Mouse (Mus musculus) gonadal fat pad, adult 2 months (tissue): ENCODE measurements at regions not wholly inside any gene's neighbourhood (a gene's known extent, or its start where the extent isn't known, plus 50 kb on each side); places are given as distances from the start of the nearest gene placed in this dataset.

Experiments used
- DNase-seq: peaks from one replicate; pipeline ENCODE4 v3.0.0-alpha.2; 2012; ENCODE audit warnings: low read depth

- DNase-seq, result no peak
Measured at GRCm38 (mm10) chr13:44399370-44399685, 329.9 kb upstream of the Jarid2 start.

- no peak for DNase-seq
Measured at GRCm38 (mm10) chr13:44399831-44400321, 329.4 kb upstream of the Jarid2 start.

DNA sequence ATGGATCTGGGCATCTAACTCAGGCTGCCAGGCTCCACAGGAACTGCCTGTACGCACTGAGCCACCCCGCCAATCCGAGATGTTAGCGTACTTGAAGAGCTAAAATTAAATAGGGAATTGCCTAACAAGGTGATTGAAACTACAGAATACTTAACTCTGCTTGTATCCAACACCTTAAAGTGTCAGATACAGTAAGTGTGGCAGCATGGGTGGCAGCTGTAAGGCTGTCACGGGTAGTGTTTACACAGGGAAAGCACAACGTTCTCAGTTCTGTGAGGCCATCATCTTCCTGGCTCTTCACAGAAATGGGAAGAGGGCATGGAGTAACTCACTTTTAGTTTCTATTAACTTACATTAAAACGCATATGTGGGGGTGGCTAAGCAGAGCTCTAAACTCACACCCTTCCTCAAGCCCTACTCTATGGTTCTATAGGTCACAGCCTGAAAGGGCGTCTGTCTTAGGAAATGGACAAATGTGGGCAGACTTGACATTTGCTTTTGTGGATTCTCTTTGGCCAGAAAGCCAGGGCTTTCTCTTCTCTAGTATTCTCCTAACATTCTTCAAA is 325.2 kb upstream of the Jarid2 start:
- no peak for DNase-seq

GRCm38 (mm10) chr13:44407307-44407706 is 322.0 kb upstream of the Jarid2 start:
- DNase-seq, result no peak

- DNase-seq, result no peak
Measured at GRCm38 (mm10) chr13:44408619-44408959, 320.7 kb upstream of the Jarid2 start.

GRCm38 (mm10) chr13:44408960-44409719 is 320.1 kb upstream of the Jarid2 start:
- DNase-seq, result peak; percentile 98

DNA sequence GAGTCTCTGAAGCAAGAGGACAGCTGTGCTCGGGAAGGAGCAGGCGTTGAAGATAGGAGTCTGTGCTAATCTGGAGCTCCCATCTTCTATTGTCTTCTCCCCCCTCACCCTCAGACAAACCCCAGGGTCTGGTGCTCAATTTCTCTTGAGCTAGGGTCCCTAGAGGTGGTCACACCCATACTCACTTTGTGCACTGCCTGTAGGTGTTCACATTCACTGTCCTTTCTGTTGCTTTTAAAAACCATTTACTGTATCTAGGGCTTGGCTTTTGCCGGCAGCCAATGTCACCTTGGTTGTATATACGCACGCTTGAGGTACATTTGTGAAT is 319.6 kb upstream of the Jarid2 start:
- no peak for DNase-seq

DNA sequence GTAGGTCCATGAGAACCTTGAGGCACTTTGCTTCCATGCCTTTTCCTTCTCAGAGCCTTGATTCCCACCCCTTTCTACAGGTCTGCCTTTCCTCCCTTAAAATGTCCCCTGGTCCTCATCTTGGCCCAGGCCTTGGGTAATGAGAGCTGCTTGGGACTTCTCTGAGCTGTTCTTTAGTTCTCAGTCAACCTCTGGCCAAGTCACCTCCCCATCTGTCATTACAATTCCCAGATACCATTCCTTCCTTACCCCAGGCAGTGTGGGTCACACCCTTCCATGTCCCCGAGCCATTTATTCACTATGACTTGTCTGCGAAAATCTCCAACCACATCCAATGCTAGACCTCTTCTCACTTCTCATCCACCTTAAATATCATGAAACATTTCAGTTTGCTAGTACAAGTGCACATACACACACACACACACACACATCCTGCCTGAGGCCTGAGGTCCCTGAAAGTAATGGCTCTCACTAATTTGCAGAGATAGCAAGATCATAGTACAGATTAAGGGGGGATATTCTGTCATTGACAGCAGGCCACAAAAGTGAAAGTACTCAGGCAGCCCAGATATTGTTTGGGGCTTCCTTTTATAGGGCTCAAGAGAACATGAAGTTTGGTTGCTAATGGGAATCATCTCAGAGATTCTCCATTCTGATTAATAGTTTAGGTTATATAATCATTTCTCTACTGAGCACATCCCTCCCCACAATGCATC is 317.3 kb upstream of the Jarid2 start:
- DNase-seq, result no peak

DNA sequence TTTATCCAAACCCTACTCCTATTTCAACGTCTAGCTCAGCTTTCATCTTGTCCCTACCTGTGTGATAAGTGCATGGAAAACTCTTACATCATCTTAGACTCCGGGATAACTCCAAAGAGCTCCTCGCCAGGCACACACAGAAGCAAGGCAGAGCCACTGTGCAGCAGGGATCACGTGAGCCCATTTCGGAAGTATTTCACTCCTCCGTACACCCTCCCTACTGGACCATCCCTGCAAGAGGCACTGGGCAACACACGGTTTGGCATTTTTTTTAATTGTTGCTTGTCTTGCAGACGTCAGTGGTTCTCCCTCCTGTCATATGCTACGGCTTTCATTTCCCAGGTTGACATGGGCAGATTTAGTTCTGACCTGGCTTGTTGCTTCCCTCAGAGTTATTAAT is 316.0 kb upstream of the Jarid2 start:
- DNase-seq, result no peak

DNA sequence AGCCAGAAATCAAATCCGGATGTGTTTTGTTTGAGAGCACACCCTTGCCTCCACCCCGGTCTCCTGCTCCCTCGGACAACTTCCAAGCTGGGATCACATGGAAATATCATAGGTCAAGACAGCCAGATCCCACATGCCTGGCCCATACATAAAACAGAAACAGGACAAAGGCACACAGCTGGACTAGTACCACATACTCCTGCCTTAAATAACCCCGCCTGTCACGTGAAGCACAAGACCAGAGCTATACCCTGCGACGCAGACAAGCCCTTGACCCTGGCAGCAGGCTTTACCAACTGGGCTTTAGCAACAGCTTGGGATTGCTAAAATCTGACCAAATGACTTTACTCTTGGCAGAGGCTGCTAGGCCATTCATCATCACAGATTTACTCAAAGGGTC is 313.3 kb upstream of the Jarid2 start:
- DNase-seq, result peak; percentile 59

DNA sequence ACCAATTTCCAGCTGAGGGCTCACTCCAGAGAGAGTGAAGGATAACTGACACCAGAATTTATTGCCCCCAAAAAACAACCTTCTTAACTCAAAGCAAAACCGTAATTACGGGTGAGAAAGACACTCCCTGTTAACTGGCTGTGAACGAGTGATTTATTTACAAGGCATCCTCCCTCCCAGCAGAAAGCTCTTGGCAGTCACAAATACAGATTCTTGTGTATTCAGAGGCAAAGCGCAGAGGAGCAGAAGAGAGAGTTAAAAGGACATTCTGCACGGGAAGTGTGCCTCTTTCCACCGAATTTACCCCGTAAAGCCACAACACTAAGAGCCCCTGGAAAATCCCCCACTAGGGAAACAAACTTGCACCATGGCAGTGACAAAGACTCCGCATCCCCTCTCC is 312.3 kb upstream of the Jarid2 start:
- no peak for DNase-seq

GRCm38 (mm10) chr13:44419056-44419455 is 310.2 kb upstream of the Jarid2 start:
- DNase-seq, result no peak

DNA sequence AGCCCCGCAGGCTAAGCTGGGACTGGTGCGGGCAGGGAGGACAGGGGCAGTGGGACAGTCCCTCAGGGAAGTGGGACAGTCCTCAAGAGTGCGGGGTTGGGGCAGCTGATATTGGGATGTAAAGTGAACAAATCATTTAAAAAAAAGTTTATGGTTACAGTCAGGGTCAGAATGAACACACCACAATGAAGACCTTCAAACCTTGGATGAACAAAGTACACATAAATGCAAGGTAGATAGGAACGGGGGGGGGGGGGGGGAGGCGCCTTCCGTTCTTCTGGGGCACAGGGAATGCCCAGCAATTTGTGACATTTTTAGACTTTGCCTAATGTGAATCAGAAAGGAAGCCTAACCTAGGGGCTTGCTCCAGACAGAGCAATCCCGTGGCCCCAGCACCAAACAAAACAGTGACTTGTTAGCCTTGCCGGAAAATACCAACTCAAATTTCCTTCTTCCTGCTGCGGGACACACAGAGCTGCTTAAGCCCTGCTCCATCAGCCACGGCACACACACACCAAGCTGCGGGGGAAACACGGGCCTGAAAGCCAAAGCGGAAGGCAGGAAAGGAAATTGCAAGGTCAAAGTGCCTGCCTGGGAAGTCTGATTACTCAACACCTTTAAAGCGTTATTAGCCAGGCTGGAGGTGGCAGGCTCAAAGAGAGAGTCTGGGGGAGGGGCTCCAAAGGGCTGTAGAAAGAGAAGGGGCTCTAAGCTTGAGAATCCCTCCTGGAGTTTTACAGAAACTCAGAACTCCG is 309.6 kb upstream of the Jarid2 start:
- DNase-seq, result peak; percentile 31

DNA sequence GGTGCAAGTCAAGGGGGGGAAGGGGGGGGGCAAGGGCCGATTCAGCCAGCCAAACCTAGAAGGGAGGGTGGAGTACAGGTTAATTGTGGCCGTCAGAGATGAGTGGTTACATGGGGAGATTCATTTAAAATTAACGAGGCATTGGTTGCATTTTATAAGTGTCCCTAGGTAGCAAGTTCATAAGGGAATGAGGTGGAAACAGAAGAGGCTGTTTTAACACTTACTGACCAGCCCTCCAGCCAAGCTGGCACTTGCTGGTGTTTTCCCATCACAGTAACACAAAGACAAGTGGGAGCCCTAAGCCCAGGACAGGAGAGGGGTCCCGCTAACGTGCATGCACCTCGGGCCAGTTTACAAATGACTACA is 309.1 kb upstream of the Jarid2 start:
- DNase-seq, result no peak

DNA sequence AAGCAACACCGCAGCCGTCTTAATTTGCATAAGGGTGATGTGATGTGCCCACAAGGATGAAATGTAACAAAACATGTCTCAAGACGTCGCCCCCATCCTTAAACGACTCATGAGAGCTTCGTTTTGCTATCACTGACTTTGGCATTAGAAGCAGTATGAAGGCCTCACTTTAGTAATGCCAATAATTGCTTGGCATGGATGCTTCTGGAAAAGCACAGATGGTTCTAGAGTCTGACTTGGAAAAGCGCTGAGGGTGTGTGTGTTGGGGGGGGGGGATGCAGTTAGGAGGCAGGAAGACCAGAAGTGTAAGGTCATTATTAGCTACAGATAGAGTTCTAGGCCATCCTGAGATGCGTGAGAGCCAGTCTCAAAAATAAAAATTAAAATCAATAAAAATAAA is 308.3 kb upstream of the Jarid2 start:
- no peak for DNase-seq

DNA sequence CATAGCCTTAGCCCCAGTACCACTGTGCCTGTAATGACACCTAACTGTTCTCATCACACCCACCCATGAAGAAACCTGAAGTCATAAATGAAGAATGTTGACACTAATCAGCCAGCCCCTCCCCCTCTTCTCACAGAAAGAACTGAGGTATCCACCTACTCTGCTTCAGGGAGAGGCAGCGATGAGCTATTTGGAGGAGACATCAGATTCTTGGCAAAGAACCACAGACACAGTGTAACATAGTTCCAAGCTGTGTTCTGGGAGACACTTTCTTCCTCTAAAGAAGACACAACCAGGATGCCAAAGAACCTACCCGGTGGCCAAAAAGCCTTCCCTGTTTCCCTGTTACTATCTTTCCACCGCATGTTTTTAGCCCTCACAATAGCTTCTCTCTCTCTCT is 307.8 kb upstream of the Jarid2 start:
- DNase-seq, result no peak

DNA sequence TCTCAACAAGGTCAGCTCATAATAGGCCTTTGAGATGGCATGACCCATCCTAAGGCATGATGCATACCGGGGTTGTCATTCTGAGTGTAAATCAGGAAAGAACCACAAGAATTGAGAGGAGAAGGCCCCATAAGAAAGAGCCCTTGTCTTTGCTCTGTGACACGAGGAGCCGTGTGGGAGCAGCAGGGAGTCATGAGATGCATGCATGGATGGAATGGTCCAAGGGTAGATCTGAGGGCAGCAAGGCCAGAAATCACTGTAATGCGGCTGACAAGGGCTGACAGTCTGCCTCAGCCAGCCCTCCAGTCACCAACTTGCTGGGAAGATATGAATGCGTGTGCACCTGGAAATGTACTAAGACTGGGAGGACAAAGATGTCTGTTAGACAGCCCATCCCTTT is 307.4 kb upstream of the Jarid2 start:
- DNase-seq, result no peak

- no peak for DNase-seq
Measured at GRCm38 (mm10) chr13:44430492-44430891, 298.8 kb upstream of the Jarid2 start.

DNA sequence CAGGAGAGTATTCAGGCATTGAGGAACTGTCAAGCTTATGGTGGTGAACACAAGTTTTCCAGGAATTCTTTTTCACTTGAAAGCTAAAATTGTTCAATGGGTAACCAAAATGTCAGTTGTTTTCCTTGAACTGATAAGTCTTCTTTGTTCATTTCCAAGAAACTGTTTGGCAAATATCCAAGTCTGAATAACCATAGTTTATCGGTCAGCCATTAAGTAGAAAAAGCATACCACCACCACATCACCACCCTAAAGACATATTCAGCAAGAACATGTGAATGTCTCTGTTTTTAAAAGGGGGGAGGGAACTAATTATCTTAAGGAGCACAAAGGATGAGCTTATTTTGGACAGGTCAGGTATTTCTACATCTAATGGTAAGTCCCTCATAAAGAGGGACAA is 291.6 kb upstream of the Jarid2 start:
- no peak for DNase-seq

DNA sequence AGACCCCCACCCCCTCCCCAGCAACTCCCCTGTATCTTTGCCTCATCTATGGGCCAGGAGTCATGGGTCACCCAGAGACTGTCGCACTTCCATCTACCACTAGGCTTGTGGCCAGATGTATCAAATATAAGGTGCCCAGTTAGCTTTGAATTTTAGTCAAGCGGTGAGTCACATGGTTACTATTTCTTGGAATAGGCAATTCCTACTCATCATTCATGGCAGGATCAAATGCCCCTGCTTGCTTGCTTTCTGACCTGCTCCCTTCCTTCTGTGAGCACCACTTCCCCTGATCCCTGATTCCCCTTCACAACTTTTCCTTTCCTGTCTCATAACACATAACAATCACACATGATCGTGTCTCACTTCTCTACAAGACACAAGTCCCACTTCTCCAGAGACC is 288.2 kb upstream of the Jarid2 start:
- DNase-seq, result no peak

GRCm38 (mm10) chr13:44449216-44449830 is 280.0 kb upstream of the Jarid2 start:
- DNase-seq, result no peak

DNA sequence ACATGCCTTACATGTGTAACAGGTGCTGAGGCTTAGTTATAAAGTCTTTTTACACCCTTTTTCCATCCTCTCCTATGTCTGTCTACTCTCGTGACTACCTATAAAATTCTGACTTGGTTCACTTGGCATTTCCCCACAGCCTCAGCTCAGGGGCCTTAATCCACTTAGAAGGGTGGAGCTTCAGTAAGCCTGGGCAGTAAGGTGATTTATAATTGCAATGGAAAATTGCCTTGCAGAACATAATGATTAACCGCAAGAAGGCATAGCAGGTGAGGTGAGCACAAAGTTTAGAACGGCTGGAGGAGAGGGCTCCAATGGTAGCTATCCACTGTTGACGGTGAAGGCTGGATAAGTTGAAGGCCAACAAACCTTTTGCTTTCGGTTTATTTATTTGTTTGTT is 278.1 kb upstream of the Jarid2 start:
- no peak for DNase-seq
